Mouse (Mus musculus): ENCODE data around the gene Sorcs2.

Sorcs2 gene

GRCm38 (mm10) chr5:36129661-36130060 lies 268.3 kb downstream of the Sorcs2 start:
- no peak for DNase-seq (ENCODE audit: low spot score)

DNA sequence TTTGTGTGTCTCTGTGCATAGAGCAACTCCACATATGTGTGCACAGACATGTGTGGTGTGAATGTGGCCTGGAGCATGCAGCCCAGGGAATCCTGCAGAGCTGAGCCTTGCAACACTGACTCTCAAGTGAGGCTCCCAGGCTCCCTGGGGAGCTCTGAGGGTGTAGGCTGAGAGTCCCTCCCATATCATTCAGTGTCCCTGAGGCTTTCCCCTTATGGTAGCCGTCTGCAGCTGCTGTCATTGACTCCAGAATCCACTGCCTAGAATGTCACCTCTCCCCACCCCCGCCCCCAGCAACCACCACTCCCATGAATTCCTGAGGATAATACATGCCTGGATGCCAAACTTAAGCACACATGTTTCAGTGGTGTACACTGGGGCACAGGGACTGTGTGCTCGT lies 269.4 kb downstream of the Sorcs2 start:
- no peak for DNase-seq (ENCODE audit: low spot score)

GRCm38 (mm10) chr5:36124993-36125392 lies 272.9 kb downstream of the Sorcs2 start:
- DNase-seq (ENCODE audit: low spot score): no peak

- DNase-seq (ENCODE audit: low spot score): no peak
Measured at GRCm38 (mm10) chr5:36122987-36123386, 275.0 kb downstream of the Sorcs2 start.

- DNase-seq (ENCODE audit: low spot score): no peak
Measured at GRCm38 (mm10) chr5:36120931-36121341, 277.0 kb downstream of the Sorcs2 start.

GRCm38 (mm10) chr5:36118061-36118460 lies 279.9 kb downstream of the Sorcs2 start:
- DNase-seq (ENCODE audit: low spot score): no peak

GRCm38 (mm10) chr5:36115519-36115918 lies 282.4 kb downstream of the Sorcs2 start:
- DNase-seq (ENCODE audit: low spot score): no peak

DNA sequence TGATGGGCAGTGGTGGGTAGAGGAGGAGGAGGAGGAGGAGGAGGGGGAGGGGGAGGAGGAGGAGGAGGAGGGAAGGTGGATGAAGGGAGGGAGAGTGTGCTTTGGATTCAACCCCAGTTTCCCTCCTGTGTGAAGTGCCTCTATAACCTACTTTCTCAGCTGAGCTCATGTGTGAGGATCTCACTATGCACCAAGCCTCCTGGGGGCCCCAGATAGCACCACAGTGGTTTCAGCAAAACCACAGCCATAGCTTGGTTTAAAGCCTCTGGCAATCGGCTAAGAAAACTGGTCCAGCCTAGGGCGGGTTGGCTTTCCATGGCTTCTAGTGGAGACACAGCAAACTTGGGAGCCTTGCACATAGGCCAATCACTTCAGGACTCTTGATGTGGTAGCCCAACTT lies 284.2 kb downstream of the Sorcs2 start:
- DNase-seq (ENCODE audit: low spot score): no peak

DNA sequence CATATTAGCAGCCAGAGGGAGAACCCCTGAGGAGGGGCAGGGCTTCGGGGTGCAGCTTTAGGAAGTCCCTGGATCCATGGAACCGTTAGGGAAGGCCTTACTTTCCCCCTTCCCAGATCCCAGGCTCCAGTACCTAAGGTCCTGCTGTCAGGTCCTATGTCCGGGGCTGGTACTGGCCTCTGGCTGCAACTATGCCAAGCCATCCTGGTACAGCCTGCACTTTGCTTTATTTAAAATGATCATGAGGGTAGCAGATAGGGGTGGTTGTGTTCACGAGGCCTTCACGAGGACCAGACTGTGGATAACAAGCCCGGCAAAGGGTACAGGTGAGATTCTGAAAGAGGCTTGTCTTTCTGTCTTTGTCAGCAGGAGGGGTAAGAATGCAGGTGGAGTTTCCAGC lies 285.2 kb downstream of the Sorcs2 start:
- DNase-seq (ENCODE audit: low spot score): no peak

DNA sequence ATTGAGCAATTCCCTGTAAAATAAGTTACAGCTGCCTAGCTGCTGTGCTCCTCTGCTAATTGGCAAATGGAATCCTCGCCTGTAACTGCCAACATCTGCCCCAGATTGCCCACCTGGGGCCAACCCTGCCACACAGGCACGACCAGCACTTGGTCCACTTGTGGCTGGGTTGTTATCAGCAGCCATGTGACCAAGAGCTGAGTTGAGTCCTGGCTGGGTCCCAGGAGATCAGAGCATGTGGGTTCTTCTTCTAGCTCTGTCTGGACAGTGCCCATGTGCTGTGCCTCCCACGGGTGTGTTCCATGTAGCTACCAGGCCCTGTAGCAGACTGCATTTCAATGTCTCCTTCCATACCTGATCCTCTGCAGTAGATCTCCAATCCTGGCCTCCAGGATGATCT lies 286.4 kb downstream of the Sorcs2 start:
- DNase-seq (ENCODE audit: low spot score): no peak

- no peak for DNase-seq (ENCODE audit: low spot score)
Measured at GRCm38 (mm10) chr5:36108339-36108887, 289.5 kb downstream of the Sorcs2 start.

- DNase-seq (ENCODE audit: low spot score): no peak
Measured at GRCm38 (mm10) chr5:36103483-36103882, 294.5 kb downstream of the Sorcs2 start.

- DNase-seq (ENCODE audit: low spot score): no peak
Measured at GRCm38 (mm10) chr5:36101129-36101528, 296.8 kb downstream of the Sorcs2 start.

- no peak for DNase-seq (ENCODE audit: low spot score)
Measured at GRCm38 (mm10) chr5:36100488-36100887, 297.5 kb downstream of the Sorcs2 start.

GRCm38 (mm10) chr5:36099662-36100061 lies 298.3 kb downstream of the Sorcs2 start:
- DNase-seq (ENCODE audit: low spot score): no peak

DNA sequence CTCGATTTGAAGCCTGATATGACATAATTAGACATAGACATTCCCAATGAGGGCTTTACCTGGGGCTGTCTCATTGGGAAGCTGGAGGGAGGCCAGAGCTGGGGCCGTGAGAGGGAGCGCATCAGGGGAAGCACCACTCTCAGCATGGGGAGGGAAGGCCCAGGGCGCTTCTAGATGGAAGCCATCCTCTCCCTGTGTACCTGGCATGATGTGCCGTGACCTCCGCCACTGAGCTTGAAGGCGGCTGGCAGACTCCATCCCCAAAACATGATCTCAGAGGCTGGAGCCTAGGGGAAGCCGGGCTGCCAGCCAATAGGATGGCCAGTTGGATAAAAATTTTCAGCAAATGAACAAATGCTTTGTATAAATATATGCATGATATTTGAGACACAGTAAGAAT lies 301.9 kb downstream of the Sorcs2 start:
- DNase-seq (ENCODE audit: low spot score): no peak

DNA sequence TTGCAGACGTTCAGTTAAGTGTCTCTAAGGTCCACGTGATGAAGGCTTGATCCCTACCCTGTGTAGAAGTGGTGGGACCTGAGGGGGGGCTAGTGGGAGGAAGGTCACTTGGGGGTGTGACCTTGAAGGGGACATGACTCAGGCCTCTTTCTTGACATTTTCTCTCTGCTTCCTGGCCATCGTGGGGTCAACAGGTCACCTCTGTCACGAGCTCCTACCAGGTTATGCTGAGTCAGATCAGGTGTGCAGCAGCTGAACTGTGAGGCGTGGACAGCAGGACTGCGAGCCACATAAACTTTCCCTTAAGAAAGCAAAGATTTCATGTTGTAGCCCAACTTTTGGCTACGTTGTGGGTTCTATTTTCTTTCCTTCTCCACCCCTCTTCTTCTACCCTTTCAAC lies 307.9 kb downstream of the Sorcs2 start:
- DNase-seq (ENCODE audit: low spot score): no peak

DNA sequence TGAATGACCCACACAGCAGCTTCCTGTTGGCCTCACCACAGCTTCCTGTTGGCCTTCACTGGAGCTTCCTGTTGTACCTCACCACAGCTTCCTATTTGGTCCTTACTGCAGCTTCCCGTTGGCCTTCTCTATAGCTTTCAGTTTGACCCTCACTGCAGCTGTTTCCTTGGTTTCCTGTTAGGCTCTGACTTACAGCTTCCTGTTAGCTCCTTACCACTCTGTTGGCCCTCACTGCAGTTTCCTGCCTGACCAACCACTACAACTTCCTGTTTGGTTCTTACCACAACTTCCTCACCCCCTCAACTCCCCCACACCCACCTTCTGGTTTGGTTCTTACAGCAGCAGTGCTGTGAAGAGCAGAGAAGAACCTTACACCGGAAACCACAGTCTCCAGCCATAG lies 308.7 kb downstream of the Sorcs2 start:
- DNase-seq (ENCODE audit: low spot score): no peak

GRCm38 (mm10) chr5:36086931-36087330 lies 311.0 kb downstream of the Sorcs2 start:
- DNase-seq (ENCODE audit: low spot score): no peak

DNA sequence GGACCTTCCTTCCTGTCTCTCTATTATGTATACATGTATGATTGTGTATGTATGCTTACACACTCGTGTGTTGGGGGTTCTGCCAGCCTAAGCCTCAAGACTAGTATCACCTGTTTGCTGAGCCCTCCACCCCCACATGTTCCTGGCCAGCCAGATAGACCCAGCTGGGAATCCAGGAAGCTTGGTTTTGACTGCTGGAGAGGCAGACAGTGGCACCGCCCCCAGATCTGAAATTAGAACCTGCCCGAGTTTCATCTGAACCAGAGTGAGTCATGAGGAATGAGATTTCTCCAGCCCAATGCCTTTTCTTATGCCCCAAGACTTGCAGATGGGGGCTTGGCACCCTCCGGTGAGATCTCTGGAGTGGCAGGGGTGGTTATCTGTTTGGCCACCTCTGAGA lies 312.3 kb downstream of the Sorcs2 start:
- no peak for DNase-seq (ENCODE audit: low spot score)

DNA sequence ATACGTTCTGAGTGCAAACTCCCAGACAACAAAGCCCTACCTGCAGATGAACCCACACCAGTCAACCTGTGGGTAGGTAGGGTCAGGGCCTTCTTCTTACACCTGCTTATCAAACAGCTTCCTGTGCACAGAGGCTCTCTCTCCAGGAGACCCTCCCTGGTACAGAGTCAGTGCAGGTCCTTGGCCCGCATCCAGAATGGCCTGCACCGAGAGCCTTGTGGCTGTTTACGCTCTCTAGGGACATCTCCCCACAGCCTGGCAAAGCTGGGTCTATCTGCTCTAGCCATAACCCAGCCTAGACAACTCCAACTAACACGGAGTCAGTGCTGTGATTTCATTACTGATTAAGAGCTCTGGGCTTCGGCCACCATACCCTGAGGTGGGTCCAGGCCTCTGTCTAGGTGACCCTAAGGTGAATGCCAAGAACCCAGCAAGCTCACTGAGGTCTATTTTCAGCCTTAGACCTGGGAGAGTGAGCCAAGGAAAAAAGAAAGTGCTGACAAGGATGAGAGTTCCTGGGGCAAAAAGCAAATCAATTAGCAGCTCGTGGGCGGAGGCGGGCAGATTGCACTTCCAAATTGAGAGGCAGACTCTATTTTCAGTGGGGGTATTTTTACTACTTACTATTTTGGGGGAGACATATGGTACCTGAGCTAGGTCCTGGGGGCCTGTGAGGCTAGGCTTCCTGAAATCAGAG lies 313.9 kb downstream of the Sorcs2 start:
- no peak for DNase-seq (ENCODE audit: low spot score)

DNA sequence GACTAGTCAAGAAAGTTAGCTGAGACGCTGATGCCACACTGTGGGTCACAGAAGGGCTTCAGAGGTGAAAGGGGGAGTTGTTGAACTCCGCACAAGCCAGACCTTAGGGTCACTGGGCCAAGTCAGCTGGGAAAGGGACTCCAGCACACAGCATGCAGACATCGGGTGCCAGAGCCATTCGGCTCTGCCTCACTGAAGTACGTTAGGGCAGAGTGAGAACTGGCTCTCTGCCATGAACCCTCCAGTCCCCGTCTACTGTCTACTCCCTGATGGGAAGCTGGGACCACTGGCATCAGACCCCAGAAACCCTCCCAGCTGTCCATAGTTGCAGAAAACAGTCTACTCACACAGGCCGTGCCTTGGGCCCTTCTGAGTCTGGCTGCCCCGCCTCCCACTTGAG lies 316.9 kb downstream of the Sorcs2 start:
- no peak for DNase-seq (ENCODE audit: low spot score)

GRCm38 (mm10) chr5:36075172-36076074 lies 322.5 kb downstream of the Sorcs2 start:
- DNase-seq (ENCODE audit: low spot score): no peak

Measured in retina, embryonic 14.5 days (tissue).